Mouse (Mus musculus) E14TG2a.4 (cell line): Measurements from ENCODE around the gene Myh7.

Experiments
- CTCF ChIP-seq: conservative IDR thresholded peaks from 2 replicates; pipeline ENCODE4 v1.5.1; 2014; ENCODE audit warnings: low read length
- NANOG ChIP-seq: IDR thresholded peaks from 2 replicates; pipeline ENCODE4 v1.6.1; 2014; ENCODE audit warnings: borderline replicate concordance, low read length, mixed read lengths

DNA sequence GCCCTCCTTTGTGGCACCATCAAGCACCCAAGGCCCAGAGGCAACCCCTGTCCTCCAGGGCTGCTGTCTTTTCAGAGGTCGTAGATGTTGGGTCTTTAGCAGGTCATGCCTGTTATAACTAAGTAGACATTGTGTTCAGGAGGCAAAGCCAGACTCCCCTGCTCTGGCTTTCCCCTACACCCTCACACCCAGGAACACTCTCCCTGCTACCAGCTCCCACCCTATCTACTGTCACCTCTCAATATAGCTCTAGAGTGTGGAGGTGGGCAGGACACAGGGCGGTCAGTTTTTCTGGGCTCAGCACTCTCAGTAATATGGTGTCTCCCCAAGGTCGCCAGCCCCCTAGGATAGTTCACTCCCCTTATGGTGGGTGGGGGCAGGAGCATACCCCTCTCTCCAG is 26.6 kb downstream of the Myh7 start:
- TF ChIP-seq CTCF (no peak), NANOG (no peak)
